Mouse (Mus musculus) MEL (cell line): ENCODE measurements around the gene Ganc. TPM values are rescaled to one million over a fixed set of nuclear protein-coding genes. Genes with fewer than 3 reads are reported as not detected.

Experiments
- DNase-seq: peaks from one replicate; pipeline ENCODE4 v3.0.0; 2011; ENCODE audit warnings: low read depth, low spot score
- H3K27ac ChIP-seq: 2 replicates; pipeline ENCODE4 v1.5.1; 2012; ENCODE audit warnings: low read depth, mild to moderate bottlenecking, control low read depth, low read length, moderate library complexity; ENCODE audit not compliant: control insufficient read depth
- H3K27me3 ChIP-seq, 2 experiments: fragments of 150-350 bp in 1 of 2; sonication (generic) in 1 of 2; 2 replicates each; pipeline ENCODE4 v1.6.1; 2012; ENCODE audit warnings: low read length in 2 of 2, mild to moderate bottlenecking in 2 of 2, improper control_type of control experiment in 1 of 2, moderate library complexity in 1 of 2; ENCODE audit not compliant: insufficient read depth in 2 of 2, control insufficient read depth in 1 of 2
- H3K36me3 ChIP-seq, 2 experiments: 2 replicates each; pipeline ENCODE4 v1.6.1; 2012 to 2014; ENCODE audit warnings: low read length in 2 of 2, improper control_type of control experiment in 1 of 2, inconsistent platforms in 1 of 2, mild to moderate bottlenecking in 1 of 2; ENCODE audit not compliant: insufficient read depth in 2 of 2, control insufficient read depth in 1 of 2
- H3K4me1 ChIP-seq, 2 experiments: fragments of 150-350 bp in 1 of 2; sonication (generic) in 1 of 2; 2 replicates each; pipeline ENCODE4 v1.6.1; 2012; ENCODE audit warnings: low read length in 2 of 2, improper control_type of control experiment in 1 of 2, mild to moderate bottlenecking in 1 of 2; ENCODE audit not compliant: insufficient read depth in 2 of 2, control insufficient read depth in 1 of 2
- H3K4me3 ChIP-seq, 2 experiments: fragments of 150-350 bp in 1 of 2; sonication (generic) in 1 of 2; 2 replicates each; pipeline ENCODE4 v1.5.1; 2012; ENCODE audit warnings: low read depth in 2 of 2, low read length in 2 of 2, mild to moderate bottlenecking in 2 of 2, moderate library complexity in 2 of 2, control low read depth in 1 of 2, improper control_type of control experiment in 1 of 2; ENCODE audit not compliant: control insufficient read depth in 1 of 2, insufficient read depth in 1 of 2
- H3K79me2 ChIP-seq: 2 replicates; pipeline ENCODE4 v1.6.1; 2012; ENCODE audit warnings: mild to moderate bottlenecking, low read length, moderate library complexity; ENCODE audit not compliant: control insufficient read depth, poor library complexity, insufficient read depth
- H3K9ac ChIP-seq: 2 replicates; pipeline ENCODE4 v1.6.1; 2012; ENCODE audit warnings: low read depth, mild to moderate bottlenecking, control low read depth, low read length, moderate library complexity; ENCODE audit not compliant: control insufficient read depth, poor library complexity, severe bottlenecking
- H3K9me3 ChIP-seq: fragments of 150-350 bp; sonication (generic); replicated peaks from 2 replicates; pipeline ENCODE4 v1.6.1; 2012; ENCODE audit warnings: mild to moderate bottlenecking, low read length, improper control_type of control experiment, moderate library complexity; ENCODE audit not compliant: insufficient read depth
- CHD2 ChIP-seq: IDR thresholded peaks from 2 replicates; pipeline ENCODE4 v1.6.1; 2011; ENCODE audit warnings: low read length, improper control_type of control experiment
- E2F4 ChIP-seq: IDR thresholded peaks from 2 replicates; pipeline ENCODE4 v1.6.1; 2011; ENCODE audit warnings: low read depth, low read length, improper control_type of control experiment, borderline replicate concordance
- ELF1 ChIP-seq: IDR thresholded peaks from 2 replicates; pipeline ENCODE4 v1.6.1; 2014; ENCODE audit warnings: low read depth, mild to moderate bottlenecking, inconsistent platforms, low read length, improper control_type of control experiment, moderate library complexity
- EP300 ChIP-seq, 2 experiments: IDR thresholded peaks; 2 replicates each; pipeline ENCODE4 v1.6.1; 2011; ENCODE audit warnings: improper control_type of control experiment in 2 of 2, low read length in 2 of 2, low read depth in 1 of 2, mild to moderate bottlenecking in 1 of 2
- GATA1 ChIP-seq: IDR thresholded peaks from 2 replicates; pipeline ENCODE4 v1.6.1; 2011; ENCODE audit warnings: low read depth, low read length, improper control_type of control experiment
- HCFC1 ChIP-seq: IDR thresholded peaks from 2 replicates; pipeline ENCODE4 v1.6.1; 2012; ENCODE audit warnings: low read depth, mild to moderate bottlenecking, inconsistent platforms, low read length, improper control_type of control experiment, moderate library complexity
- KAT2A ChIP-seq: conservative IDR thresholded peaks from 2 replicates; pipeline ENCODE4 v1.6.1; 2012; ENCODE audit warnings: low read depth, low read length, improper control_type of control experiment, inconsistent platforms
- MXI1 ChIP-seq: IDR thresholded peaks from 2 replicates; pipeline ENCODE4 v1.6.1; 2011; ENCODE audit warnings: mild to moderate bottlenecking, low read depth, low read length, improper control_type of control experiment
- MYB ChIP-seq: IDR thresholded peaks from 2 replicates; pipeline ENCODE4 v1.6.1; 2011; ENCODE audit warnings: mild to moderate bottlenecking, low read depth, low read length, improper control_type of control experiment
- RAD21 ChIP-seq: IDR thresholded peaks from 2 replicates; pipeline ENCODE4 v1.6.1; 2011; ENCODE audit warnings: mild to moderate bottlenecking, low read depth, low read length, improper control_type of control experiment
- RCOR1 ChIP-seq: IDR thresholded peaks from 2 replicates; pipeline ENCODE4 v1.6.1; 2012; ENCODE audit warnings: low read depth, mild to moderate bottlenecking, inconsistent platforms, low read length, improper control_type of control experiment
- SMC3 ChIP-seq: IDR thresholded peaks from 2 replicates; pipeline ENCODE4 v1.6.1; 2011; ENCODE audit warnings: low read depth, low read length, improper control_type of control experiment
- TAL1 ChIP-seq: IDR thresholded peaks from 2 replicates; pipeline ENCODE4 v1.6.1; 2012; ENCODE audit warnings: mild to moderate bottlenecking, inconsistent platforms, low read length, moderate library complexity, mixed read lengths
- TCF12 ChIP-seq: IDR thresholded peaks from 2 replicates; pipeline ENCODE4 v1.6.1; 2014; ENCODE audit warnings: low read depth, mild to moderate bottlenecking, inconsistent platforms, low read length, improper control_type of control experiment, moderate library complexity
- USF2 ChIP-seq, 2 experiments: IDR thresholded peaks; 2 replicates each; pipeline ENCODE4 v1.6.1; 2011 to 2012; ENCODE audit warnings: improper control_type of control experiment in 2 of 2, low read length in 2 of 2, borderline replicate concordance in 1 of 2, inconsistent platforms in 1 of 2, low read depth in 1 of 2, mild to moderate bottlenecking in 1 of 2; ENCODE audit not compliant: insufficient read depth in 1 of 2
- ZMIZ1 ChIP-seq: IDR thresholded peaks from 2 replicates; pipeline ENCODE4 v1.6.1; 2012; ENCODE audit warnings: low read depth, mild to moderate bottlenecking, inconsistent platforms, low read length, improper control_type of control experiment, moderate library complexity
- ZNF384 ChIP-seq: IDR thresholded peaks from 2 replicates; pipeline ENCODE4 v1.6.1; 2012; ENCODE audit warnings: low read depth, mild to moderate bottlenecking, inconsistent platforms, low read length, improper control_type of control experiment
- polyA plus RNA-seq, 2 experiments: library from polyadenylated mRNA; stranded (reverse) in 1 of 2; unstranded in 1 of 2; fragments of >175 nt in 1 of 2; fragments of >200 nt in 1 of 2; gene quantifications; 2 replicates each; pipeline versions ENCODE4 v1.2.1 to v1.2.4; 2012; ENCODE audit warnings: low replicate concordance in 2 of 2, low read depth in 1 of 2; ENCODE audit not compliant: insufficient read length in 2 of 2, insufficient read depth in 1 of 2, missing spikeins in 1 of 2
- total RNA-seq: library from RNA; depleted of rRNA; stranded (reverse); fragments of 300-350 nt; gene quantifications from 2 replicates; pipeline ENCODE4 v1.2.3, GENCODE M21; 2012

Gene Ganc
- total and polyA plus RNA-seq, 3 experiments: 3.1 to 4.4 TPM; not detected in 1

GRCm38 (mm10) chr2:120386264-120386663, 17.4 kb upstream of the Ganc start:
- Histone ChIP-seq H3K9ac (no peak overlapping the region), H3K9me3 (no peaks in the 10 kb centered on the region), H3K4me3 (no peak overlapping the region), H3K4me1 (no peaks in the 10 kb centered on the region), H3K79me2 (no peaks in the 10 kb centered on the region), H3K36me3 (peaks cover 0 to 38% of the 10 kb centered on the region in 2 experiments; a peak in 2 of 4 replicates), H3K27me3 (no peaks in the 10 kb centered on the region), H3K27ac (no peak overlapping the region)
- TF ChIP-seq CHD2: no peak
- TF ChIP-seq MYB: no peak
- no peak for TF ChIP-seq EP300 (IDR thresholded peaks at IDR 0.05; ENCODE audit: low read depth in 1 of 2, low read length in 2 of 2)
- no peak for TF ChIP-seq RCOR1
- TF ChIP-seq ZNF384: no peak
- no peak for TF ChIP-seq MXI1
- DNase-seq: no peak

- H3K36me3 ChIP-seq: peaks cover 0 to 34% of the 10 kb centered on the region in 2 experiments; a peak in 2 of 4 replicates
- H3K9me3 ChIP-seq: no peaks in the 10 kb centered on the region
- DNase-seq: no peak
- no peaks in the 10 kb centered on the region for H3K4me1 ChIP-seq
- no peaks in the 10 kb centered on the region for H3K79me2 ChIP-seq
- no peak overlapping the region for H3K4me3 ChIP-seq
- no peaks in the 10 kb centered on the region for H3K27me3 ChIP-seq
- no peak overlapping the region for H3K9ac ChIP-seq
- H3K27ac ChIP-seq: no peak overlapping the region
- no peak for TF ChIP-seq TAL1
Measured at GRCm38 (mm10) chr2:120387291-120387690, 16.4 kb upstream of the Ganc start.

- Histone ChIP-seq H3K4me1 (no peaks in the 10 kb centered on the region), H3K27me3 (no peaks in the 10 kb centered on the region), H3K4me3 (no peak overlapping the region), H3K9me3 (no peaks in the 10 kb centered on the region), H3K79me2 (no peaks in the 10 kb centered on the region), H3K36me3 (peaks cover 0 to 38% of the 10 kb centered on the region in 2 experiments; a peak in 2 of 4 replicates), H3K9ac (no peak overlapping the region), H3K27ac (no peak overlapping the region)
- no peak for DNase-seq
- TF ChIP-seq SMC3 (no peak), GATA1 (no peak), MYB (no peak), RAD21 (no peak), E2F4 (no peak), ELF1 (no peak), ZMIZ1 (no peak), KAT2A (no peak), TCF12 (no peak), USF2 (IDR thresholded peaks at IDR 0.05; ENCODE audit: borderline replicate concordance in 1 of 2, insufficient read depth in 1 of 2, low read depth in 1 of 2, low read length in 2 of 2) (no peak), HCFC1 (no peak)
- TF ChIP-seq, all 39 proteins: peak for 0
Measured at GRCm38 (mm10) chr2:120389376-120389775, 14.3 kb upstream of the Ganc start.
